Mouse (Mus musculus): Measurements from ENCODE around the gene Prss45.

- TF ChIP-seq CTCF (conservative IDR thresholded peaks at IDR 0.05; ENCODE audit: insufficient read depth, insufficient read length, low read depth, low read length) (no peak), POLR2A (IDR thresholded peaks at IDR 0.05; ENCODE audit: low read depth, low read length) (no peak)
Measured at GRCm38 (mm10) chr9:110803294-110803693, 31.1 kb upstream of the Prss45 start.

Data from kidney, adult 2 months (tissue).